Mouse (Mus musculus) ES-CJ7 (cell line): ENCODE data around the gene Cyp4f39.
"Not testable (repeated sequence)": the region's sequence is repeated elsewhere in the genome, so short reads cannot be mapped to it uniquely, and the experiment has no call there.

Source experiments
- DNase-seq: peaks from one replicate; pipeline ENCODE4 v3.0.0; 2011; ENCODE audit warnings: low read depth, low spot score

Gene Cyp4f39

GRCm38 (mm10) chr17:32528408-32529337 is 76.2 kb downstream of the Cyp4f39 start:
- DNase-seq = peak; percentile 83

- not testable (repeated sequence) for DNase-seq
These were observed 79.8 kb downstream of the Cyp4f39 start for GRCm38 (mm10) chr17:32532356-32532755.

- DNase-seq = no peak
These were observed 81.5 kb downstream of the Cyp4f39 start for GRCm38 (mm10) chr17:32534068-32534467.

- peak; percentile 84 for DNase-seq
These were observed 83.7 kb downstream of the Cyp4f39 start, which contains the start of gene Cyp4f16 for GRCm38 (mm10) chr17:32536051-32536866. TSS of gene Cyp4f16 (plus strand) at chr17:32536558.

- no peak for DNase-seq
These were observed 84.3 kb downstream of the Cyp4f39 start for GRCm38 (mm10) chr17:32536867-32537250.
